Mouse (Mus musculus): ENCODE measurements around the gene Mrpl12.

The Mrpl12 gene

DNA sequence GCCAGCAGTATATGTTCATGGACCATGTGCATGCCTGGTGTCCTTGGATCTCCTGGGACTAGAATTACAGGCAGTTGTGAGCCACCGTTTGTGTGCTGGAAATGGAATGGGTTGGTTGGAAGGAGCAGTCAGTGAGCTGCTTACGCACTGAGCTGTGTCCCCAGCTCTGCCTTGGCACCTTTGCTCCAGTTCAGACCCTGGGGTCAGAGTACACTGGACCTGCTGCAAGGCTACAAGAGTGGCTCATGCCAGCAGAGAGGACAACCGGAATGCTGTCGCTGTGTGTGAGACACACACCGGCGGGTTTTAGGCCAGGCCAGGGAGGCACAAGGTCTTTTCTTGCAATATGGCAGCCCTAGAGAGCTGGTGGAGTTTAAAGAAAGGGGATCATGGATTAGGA is 12.4 kb upstream of the Mrpl12 start:
- in situ Hi-C loops (cut with MboI), result no loop called here

DNA sequence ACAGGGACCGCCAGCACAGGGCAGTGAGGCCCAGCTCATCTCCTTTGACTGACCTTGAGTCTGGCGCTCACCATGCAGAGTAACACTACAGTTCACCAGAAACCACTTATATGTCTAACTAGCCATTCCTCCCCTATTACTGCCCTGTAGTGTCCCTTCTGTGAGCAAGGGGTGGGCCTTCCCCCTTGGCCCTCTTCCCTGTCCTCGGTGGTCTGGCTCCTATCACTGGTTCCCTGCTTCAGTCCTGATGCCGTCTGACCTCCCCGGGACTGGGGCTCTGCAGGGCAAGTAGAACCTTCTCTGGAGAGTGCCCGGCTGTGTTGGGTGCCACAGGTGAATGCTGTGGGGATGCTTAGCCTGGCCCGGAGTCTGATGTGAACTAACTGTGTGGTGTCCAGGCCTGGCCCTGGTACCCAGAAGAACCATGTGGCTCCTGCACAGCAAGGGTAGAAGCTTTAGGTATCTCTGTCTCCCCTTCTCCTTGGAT is 922 bp upstream of the Mrpl12 start:
- in situ Hi-C loops (cut with MboI), result no loop called here

GRCm38 (mm10) chr11:120485251-120485650 is 838 bp downstream of the Mrpl12 start:
- in situ Hi-C loops (cut with MboI), result no loop called here

GRCm38 (mm10) chr11:120488516-120488915 is 4.1 kb downstream of the Mrpl12 start:
- in situ Hi-C loops (cut with MboI), result no loop called here

- in situ Hi-C loops (cut with MboI), result no loop called here
Observed at GRCm38 (mm10) chr11:120489054-120489761, 4.8 kb downstream of the Mrpl12 start.

DNA sequence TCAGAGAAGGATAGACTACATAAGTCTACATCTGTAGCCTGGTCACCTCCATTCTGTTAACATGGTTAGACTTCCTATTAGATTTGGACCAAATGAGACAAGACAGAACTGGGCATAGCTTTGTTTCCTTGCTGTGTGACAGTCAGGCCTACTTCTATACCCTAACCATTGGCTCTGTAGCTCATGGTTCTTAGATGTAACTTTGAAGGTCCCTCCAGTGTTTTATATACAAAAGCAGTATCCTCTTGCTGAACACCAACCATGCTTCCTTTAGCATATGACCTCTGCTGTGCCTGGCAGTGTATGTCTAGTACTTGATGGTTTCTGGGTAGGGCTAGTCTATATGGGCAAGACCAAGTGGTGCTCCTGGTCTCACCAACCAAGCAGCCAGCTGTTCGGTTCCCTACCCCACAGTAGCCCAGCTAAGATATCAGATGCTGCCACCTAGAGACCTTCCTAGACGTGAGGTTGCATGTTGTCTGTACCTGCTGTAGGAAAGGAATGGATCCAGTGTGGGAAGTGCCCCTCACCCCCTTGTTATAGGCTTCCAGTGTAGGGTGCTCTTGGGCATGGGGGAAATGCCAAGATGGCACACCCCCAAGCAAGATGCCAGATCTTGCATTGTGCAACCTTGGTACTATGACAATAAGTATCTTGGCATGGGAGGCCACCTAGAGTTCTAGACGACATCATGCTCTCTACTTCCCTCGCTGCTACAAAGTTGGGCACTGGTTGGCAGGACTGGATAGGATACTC is 6.1 kb downstream of the Mrpl12 start:
- in situ Hi-C loops (cut with MboI), result no loop called here

GRCm38 (mm10) chr11:120491317-120492023 is 7.1 kb downstream of the Mrpl12 start, which contains the start of gene Slc25a10:
Gene Slc25a10 (plus strand): TSS chr11:120491840.
- in situ Hi-C loops (cut with MboI), result no loop called here

DNA sequence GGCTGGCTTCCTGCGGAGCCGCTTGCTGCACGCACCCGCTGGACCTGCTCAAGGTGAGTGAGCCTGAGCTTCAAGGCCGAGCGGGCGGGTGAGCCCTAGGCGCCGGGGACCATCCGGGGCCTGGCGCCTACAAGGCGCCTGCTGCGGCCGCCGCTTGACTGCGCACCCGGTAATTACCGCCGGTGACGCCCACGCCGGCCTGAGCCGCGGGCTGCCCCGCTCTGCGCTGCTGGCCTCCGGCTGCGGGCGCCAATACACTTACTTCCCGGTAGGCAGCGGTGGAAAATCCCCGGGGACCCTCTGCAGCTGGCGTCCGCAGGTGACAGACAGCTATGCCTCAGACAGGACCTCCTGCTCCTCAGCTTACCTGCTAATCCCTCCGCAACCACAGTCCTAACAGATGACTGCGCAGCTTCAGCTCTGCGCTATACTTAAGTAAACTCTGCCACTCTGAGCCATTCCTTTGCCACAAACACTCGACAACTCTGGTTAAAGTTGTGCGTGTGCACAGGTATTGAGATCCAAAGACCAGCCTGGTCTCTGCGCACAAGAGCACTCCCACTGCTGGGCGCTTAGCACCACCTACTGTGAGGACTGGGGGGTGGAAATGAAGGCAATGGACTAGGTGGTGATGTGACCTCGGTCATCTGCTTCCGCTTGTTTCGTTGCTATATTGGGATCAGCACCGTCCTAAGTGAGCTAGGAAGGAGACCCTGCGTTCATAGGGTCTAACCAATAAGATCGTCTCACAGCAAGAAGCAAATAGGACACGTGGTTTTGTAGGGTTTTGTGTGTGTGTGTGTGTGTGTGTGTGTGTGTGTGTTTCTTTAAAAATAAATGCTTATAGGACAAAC is 7.8 kb downstream of the Mrpl12 start:
- in situ Hi-C loops (cut with MboI), result no loop called here

DNA sequence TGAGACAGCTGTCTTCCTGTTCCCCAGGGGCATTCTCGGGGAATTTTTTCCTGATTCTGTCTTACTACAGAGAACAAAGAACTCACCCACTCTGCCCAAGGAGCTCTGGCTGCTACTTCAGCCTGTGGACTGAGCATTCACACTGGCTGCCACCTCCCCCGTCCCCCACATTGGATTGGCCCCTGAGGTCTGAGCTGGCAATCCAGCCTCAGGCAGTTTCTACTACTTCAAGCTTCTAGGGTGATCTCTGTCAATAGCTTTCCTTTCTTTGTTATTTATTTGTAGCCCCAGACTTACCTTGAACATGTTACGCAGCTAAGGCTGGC is 8.4 kb downstream of the Mrpl12 start:
- in situ Hi-C loops (cut with MboI), result no loop called here

DNA sequence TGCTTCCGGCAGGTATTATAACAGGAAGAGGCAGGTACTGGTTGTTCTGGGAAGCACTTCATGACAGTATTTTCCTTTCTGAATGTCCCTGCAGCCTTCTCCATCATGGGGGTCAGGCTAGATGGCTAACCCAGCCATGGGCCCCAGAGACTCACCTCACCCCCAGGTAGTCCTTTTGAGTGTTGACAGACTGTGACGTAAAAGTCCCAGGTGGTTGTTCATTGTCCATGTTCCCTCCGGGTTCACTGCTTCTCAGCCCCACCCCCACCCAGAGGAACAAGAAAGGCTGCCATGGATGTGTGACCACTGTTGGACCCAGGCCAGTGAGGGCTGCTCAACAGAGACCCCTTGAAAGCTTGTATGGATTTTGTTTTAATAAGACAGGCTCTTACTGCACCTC is 8.9 kb downstream of the Mrpl12 start:
- in situ Hi-C loops (cut with MboI), result no loop called here

DNA sequence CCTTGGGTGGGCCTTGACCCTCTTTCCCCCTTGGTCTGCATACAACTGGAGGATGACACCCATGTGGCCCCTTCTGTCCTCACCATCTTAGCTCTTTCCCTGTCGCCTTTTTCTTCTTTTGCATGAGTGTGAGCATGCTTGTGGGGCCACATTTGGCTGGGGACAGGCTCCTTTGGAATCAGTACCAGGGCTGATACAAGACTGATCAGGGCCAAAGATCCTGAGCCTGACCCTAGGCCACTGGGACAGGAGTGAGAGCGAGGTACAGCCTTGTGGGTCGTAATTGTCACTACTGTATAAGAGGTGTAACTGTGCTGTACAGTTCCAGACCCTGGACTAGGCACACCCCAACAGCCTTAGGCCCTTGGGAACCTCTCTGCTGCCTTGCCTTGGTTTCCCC is 9.5 kb downstream of the Mrpl12 start:
- in situ Hi-C loops (cut with MboI), result no loop called here

DNA sequence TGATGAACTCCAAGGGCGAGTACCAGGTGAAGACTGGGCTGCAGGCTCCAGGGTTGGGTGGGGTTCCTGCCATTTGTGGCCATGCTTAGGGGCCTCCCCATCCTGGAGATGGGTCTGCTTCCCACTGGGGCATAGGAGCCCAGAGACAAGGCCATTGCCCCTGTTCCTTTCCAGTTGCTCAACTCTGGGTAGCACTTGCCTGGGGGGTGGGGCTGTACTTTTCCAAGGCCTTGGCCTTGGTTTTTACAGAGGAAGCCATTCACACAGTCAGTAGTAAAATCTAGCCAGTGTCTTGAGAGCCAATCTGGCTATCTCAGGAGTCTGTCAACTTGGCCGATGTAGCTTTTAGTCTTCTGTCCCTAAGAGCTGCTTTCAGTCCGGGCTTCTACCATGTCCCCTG is 13.0 kb downstream of the Mrpl12 start:
- in situ Hi-C loops (cut with MboI), result no loop called here

- in situ Hi-C loops (cut with MboI), result no loop called here
Observed at GRCm38 (mm10) chr11:120498226-120498625, 13.8 kb downstream of the Mrpl12 start.

DNA sequence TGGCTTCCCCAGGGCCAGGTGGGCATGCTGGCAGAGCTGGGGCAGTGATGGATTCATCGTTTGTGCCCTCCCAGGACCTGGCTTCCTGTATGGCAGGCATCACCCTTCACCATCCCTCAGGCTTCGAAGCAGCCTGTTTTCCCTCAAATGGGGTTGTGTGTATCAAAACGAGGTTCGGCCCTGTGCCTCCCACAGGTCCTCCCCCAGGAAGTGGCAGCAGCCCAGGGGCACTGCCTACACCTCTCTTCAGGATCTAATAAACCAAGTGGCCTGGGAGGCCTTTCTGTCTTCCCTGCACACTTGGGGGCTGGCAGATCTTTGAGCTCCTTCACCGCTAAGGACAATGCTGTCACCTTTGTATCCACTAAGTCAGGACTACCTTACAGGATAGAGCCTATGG is 14.5 kb downstream of the Mrpl12 start:
- in situ Hi-C loops (cut with MboI), result no loop called here

- in situ Hi-C loops (cut with MboI), result no loop called here
Observed at GRCm38 (mm10) chr11:120499894-120500293, 15.5 kb downstream of the Mrpl12 start.

- in situ Hi-C loops (cut with MboI), result no loop called here
Observed at GRCm38 (mm10) chr11:120500357-120500756, 15.9 kb downstream of the Mrpl12 start.

DNA sequence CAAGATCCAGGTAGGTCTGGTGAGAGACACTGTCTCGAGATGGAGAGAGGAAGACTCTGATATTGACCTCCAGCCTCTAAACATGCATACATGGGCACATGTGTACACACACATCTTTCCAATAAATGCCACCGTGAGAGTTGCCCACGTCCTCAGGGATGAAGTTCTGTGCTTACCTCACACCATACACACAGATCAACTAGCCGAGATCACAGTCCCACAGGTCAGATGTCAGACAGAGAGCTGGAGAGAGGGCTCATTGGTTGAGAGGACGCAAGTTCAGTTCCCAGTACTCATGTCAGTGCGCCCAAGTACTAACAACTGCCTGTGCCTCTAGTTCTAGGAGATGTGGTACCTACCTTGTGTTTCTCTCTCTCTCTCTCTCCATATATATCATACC is 16.6 kb downstream of the Mrpl12 start:
- in situ Hi-C loops (cut with MboI), result no loop called here

DNA sequence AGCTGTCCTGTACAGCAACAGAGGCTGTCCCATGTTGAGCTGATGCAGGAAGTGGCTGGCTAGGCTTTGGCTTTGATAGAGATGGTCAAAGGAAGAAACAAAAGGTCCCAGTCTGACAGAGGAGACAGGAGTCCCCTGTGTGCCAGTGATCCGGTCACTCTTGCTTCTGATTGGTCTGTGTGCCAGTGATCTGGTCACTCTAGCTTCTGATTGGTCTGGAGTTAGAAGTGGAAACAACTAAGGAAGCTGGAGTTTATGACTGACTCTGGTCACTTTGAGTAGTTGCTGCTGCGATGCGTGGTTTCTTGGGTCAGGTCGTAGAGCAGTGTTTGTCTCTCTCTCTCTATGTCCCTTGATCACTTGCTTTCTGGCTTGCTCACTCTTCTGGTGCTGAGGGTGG is 17.3 kb downstream of the Mrpl12 start:
- in situ Hi-C loops (cut with MboI), result no loop called here

DNA sequence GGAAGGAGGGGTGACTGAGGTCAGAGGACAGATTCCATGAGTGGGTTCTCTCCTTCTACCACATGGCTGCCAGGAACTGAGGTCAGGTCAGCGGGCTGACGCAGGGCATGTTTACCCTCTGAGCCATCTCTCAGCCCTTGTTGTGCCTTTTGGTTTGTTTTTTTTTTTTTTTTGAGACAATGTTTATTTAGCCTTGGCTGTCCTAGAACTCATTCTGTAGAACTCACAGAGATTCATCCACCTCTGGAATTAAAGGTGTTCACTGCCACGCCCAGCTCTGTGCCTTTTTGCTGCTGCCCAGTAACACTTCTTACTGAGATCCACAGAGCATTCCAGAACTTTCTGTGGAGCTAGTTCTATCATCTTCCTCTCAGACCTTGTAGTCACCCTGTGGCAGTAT is 21.2 kb downstream of the Mrpl12 start:
- in situ Hi-C loops (cut with MboI), result no loop called here

- in situ Hi-C loops (cut with MboI), result no loop called here
Observed at GRCm38 (mm10) chr11:120506899-120507298, 22.5 kb downstream of the Mrpl12 start.

DNA sequence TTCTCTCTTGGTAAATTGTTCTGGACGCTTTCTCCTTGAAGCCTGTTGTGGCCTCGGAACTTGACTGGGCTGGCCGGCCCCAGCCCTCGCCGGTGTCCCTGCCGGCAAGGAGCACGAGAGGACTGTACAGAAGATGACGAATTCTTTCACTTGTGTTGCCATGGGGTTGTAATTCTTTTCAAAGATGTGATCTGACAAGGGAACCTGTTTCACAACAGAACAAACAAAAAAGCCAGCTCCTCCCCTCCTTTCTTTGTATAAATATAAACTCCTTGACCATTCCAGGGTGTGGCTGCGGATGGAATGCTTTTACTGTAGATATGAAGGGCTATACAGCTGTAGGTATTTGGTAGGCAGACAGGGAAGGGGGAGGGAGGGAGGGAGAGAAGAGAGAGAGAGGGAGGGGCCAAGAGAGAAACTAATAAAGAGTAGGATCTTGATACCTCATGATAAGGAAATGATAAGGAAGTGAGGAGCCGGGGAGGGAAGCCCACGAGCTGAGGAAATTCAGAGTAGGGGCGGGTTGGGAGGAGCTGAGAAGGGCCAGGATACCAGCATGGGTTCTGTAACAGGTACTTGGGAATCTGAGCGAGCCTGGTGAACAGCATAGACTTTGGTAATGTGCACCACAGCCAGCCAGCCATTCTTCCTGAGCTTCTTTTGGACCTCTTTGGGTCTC is 23.3 kb downstream of the Mrpl12 start:
- in situ Hi-C loops (cut with MboI), result no loop called here

All from mature B cell (primary cell).